Mouse (Mus musculus) adrenal gland, postnatal 10 days (tissue): ENCODE measurements around the gene Crygs. TPM values are rescaled to one million over a fixed set of nuclear protein-coding genes. Genes with fewer than 3 reads are reported as not detected.
A peak's percentile ranks its signal among the peaks of the same experiment; 100 is the strongest.

Experiments
- DNase-seq: peaks from one replicate; pipeline ENCODE4 v3.0.0; 2021; ENCODE audit warnings: mixed read lengths
- long read RNA-seq, 2 experiments: library from polyadenylated mRNA; stranded (forward); transcript quantifications; one replicate each; pipeline ENCODE4 v2.0.0; 2021
- total RNA-seq, 2 experiments: library from RNA; stranded (reverse); gene quantifications; 2 replicates each; pipeline ENCODE4 v1.2.3; 2021

Crygs gene
- total RNA-seq: not detected
- long read RNA-seq, experiment 1: 0 reads
- long read RNA-seq, experiment 2: 0 reads

- DNase-seq: no peak
Measured at GRCm38 (mm10) chr16:22811477-22811876, at the start of gene Crygs. Crygs (minus strand) TSS chr16:22811577.

- peak; percentile 99 for DNase-seq
Measured at GRCm38 (mm10) chr16:22857431-22858113, 46.2 kb upstream of the Crygs start, which contains the start of the genes Tbccd1 and Dnajb11. Tbccd1 (minus strand) TSS chr16:22857669. Dnajb11 (plus strand) TSS chr16:22857845.

DNA sequence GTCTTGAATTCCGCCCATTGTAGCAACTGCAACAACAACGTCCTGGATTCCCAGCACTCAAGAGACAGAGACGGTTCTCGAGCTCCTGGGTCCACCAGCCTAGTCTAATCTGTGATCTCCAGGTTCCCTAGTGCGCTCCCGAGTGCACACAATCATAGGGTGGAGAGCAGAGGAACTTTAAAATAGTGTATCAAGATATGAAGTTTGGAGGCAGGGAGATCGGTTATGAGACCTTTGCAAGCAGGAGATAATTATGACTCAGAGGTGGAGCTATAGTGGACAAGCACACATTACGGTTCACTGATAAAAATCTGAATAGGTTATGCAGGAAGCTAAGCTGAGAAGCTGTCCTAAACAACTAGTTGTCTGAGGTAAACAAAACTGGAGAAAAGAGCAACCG is 45.4 kb upstream of the Crygs start:
- no peak for DNase-seq

GRCm38 (mm10) chr16:22852709-22853108 is 41.3 kb upstream of the Crygs start:
- DNase-seq: no peak

GRCm38 (mm10) chr16:22848331-22848730 is 37.0 kb upstream of the Crygs start:
- no peak for DNase-seq

DNA sequence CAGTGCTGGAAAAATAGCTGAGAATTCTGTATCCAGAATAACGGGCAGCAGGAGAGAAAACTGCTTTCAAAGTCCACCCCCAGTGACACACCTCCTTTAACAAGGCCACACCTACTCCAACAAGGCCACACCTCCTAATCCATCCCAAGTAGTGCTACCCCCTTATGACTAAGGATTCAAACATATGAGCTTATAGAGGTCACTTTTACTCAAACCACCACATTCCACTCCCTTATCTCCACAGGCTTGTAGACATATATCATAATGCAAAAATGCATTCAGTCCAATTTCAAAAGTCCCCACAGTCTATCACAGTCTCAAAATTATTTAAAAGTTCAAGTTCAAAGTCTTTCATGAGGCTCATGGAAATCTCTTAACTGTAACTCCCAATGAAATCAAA is 36.3 kb upstream of the Crygs start:
- DNase-seq: no peak

DNA sequence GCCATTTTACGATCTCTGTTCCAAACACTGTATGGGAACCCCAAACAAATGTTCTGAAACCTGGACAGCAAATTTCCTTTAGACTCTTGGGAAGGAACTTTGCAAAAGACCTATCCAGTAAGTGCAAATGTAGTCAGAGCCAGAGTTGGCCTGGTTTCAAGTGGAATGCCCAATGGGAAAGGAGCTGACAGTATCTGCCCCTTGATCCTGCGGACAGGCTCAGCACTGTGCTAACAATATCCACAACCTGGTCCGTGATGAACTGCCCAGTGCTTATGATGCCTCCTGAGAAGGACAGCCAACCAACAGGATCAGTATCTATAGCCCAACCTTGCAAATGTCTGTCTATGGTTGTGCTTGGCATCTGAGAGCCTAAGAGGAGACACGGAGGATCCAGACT is 34.1 kb upstream of the Crygs start:
- DNase-seq: peak; percentile 62

- no peak for DNase-seq
Measured at GRCm38 (mm10) chr16:22844834-22845233, 33.5 kb upstream of the Crygs start.

- DNase-seq: peak; percentile 89
Measured at GRCm38 (mm10) chr16:22844061-22844801, 32.9 kb upstream of the Crygs start.

DNA sequence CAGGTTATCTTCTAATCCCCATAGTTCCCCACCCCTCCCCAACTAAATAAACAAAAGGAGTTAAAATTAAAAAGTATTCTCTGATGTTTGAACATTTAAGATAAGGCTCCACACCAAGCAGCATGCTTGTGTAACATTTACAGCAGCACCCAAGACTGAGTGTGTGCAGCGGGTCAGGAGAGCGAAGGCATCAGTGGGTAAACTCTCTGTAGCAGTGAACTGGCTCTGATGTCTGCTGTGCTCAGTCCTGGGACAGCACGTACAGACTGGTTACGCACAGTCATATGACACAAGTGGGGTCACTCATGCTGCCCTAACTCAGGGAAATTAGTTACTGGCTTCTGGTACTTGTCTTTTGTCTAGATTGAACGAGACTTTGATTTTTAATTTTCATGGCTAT is 31.5 kb upstream of the Crygs start:
- no peak for DNase-seq

DNA sequence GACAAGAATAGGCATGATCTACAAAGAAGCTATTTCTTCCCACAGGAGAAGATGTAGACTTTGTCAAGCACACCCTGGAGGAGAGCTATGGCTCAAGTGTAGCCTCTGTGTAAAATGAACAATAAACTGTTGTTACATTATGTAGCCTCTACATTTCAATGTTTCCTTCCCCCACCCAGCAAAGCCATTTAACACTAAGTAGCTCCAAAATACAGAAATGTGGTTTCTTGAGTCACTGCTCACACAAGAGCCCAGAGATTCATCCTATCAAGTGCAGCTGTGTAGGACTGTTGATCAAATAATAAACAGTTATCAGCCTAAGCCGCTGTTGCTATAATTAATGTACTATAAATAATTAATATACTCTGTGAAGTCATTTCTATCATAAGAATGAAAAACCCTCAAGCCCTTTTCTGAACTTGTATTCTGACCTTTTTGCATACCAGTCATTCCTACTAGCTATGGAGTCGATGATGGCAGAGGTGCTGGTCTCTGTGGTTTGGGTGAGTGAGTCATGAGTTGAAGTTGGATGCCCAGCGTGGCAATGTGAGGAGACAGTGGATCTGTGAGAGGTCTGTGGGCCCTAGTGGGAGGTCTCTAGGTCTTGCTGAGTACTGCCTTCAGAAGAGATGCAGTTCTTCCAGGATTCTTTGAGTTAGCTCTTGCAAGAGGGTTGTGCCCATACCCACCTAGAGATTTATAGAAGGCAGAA is 27.9 kb upstream of the Crygs start:
- no peak for DNase-seq

GRCm38 (mm10) chr16:22832932-22833525 is 21.7 kb upstream of the Crygs start:
- DNase-seq: no peak

- DNase-seq: no peak
Measured at GRCm38 (mm10) chr16:22820731-22821130, 9.4 kb upstream of the Crygs start.

DNA sequence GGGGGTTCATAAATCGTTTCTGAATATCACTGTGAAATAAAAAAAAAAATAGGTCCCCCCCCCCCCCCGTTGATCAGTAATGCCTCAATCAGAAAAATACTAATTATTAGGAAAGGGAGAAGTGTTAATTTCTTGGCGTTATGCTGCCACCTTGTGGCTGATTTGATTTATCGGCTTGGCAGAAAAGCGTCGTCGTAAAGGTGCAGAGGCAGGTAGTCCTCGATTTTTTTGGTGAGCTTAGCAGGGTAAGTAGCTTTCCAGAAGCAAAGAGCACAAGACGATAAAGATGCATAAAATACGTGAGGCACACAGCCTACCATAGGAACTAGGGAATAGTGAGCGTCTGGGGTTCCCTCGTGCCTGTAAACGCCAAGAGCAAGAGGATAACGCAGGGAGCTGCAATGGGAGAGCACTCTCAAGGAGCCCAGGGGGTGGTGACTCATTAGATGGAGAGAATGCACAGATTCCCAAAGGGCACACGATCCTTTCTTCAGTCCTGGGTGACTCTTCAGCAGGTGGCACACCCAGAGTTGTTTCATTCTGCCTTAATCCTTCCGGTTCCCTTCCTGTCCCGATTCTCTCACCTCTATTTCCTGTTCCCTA is 3.8 kb downstream of the Crygs start:
- peak; percentile 70 for DNase-seq

DNA sequence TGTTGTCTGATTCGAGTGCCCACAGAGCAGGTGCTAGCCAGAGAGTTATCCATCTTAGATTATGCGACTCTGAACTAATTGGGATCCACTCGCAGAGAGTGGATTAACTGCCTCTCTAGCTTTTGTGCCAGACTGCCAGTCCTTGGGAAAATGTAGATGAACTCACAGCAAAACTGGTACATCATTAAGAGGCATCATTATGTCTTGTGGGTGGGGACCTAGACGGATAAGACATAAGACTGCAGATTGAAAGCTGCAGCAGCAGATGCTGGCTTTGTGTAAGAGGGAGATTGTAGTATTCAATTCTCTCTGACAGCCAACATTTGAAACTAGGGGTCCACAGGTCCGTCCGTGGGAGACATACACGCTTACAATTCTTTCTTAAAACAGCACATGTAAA is 8.6 kb downstream of the Crygs start:
- DNase-seq: no peak

- no peak for DNase-seq
Measured at GRCm38 (mm10) chr16:22800849-22801109, 10.6 kb downstream of the Crygs start.

DNA sequence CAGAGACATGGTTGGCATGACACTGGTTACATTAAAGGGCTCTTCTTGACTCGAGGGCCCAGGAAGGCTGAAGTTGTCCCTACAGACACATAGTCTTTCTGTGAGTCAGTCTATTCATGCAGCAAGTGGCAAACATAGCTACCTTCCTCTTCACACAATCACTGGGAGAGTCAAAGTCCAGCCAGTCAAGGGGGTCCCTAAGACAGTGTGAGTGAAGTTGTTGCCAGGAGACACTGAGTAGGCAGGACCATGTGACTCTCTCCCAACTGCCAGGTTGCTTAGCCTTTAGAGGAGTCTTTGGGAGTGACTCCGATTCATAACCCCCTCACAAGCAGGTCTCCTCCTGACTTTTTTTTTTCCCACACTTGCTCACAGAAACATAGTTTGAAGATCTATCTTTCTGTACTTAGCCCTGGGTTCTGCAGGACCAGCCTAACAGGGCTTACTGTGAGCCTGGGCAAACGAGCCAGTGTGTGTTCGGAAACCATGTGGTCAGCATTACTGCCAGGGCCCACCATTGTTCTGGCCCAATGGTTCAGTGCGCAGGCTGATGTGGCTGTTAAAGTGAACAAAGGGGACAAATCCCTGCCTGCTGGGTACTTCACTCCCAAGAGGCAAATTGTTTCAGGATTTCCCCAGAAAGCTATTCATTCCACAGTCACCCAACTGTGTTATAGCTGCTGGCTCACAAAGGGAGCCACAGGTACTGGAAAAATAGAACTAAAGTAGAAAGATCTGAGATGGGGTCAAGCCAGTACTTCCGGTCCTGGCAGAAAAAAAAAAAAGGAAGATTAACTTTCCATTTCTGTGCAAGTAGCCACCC is 11.1 kb downstream of the Crygs start:
- DNase-seq: no peak

GRCm38 (mm10) chr16:22798520-22798919 is 12.9 kb downstream of the Crygs start:
- no peak for DNase-seq

DNA sequence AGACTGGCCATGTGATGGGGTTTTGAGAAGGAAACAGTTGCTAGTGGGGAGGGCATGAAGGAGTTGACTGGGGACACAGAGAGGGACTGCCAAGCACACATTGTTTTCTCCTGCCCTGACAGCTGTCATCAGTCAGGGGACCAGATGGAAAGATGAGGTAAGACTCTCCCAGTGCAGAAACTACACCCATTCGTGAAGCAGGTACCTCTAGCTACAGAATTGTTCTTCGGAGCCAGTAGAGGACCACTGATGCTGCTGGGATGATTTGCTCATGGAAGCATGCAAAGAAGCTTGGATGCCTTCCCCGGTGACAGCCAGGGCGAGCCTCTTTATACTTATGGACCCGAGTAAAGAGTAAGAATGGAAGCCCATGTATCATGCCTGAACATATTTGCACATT is 13.9 kb downstream of the Crygs start:
- no peak for DNase-seq

- DNase-seq: peak; percentile 57
Measured at GRCm38 (mm10) chr16:22795497-22795896, 15.9 kb downstream of the Crygs start.

- DNase-seq: no peak
Measured at GRCm38 (mm10) chr16:22791235-22791634, 20.1 kb downstream of the Crygs start.
